Mouse (Mus musculus) naive thymus-derived CD4-positive, alpha-beta T cell, adult 2 months (primary cell): ENCODE results near the gene Prss34.

Experiments
- DNase-seq: peaks from one replicate; pipeline ENCODE4 v3.0.0-alpha.2; 2011; ENCODE audit warnings: low read depth

Prss34 gene

GRCm38 (mm10) chr17:25318354-25318753 lies 20.2 kb downstream of the Prss34 start, which contains the start of gene Prss29:
Gene Prss29, plus strand, starts transcription at chr17:25318654.
- no peak for DNase-seq

GRCm38 (mm10) chr17:25320819-25321218 lies 22.6 kb downstream of the Prss34 start:
- no peak for DNase-seq

- no peak for DNase-seq
Observed at GRCm38 (mm10) chr17:25322930-25323329, 24.7 kb downstream of the Prss34 start.

GRCm38 (mm10) chr17:25332321-25332720 lies 34.1 kb downstream of the Prss34 start:
- DNase-seq: no peak

- peak; percentile 42 for DNase-seq
Observed at GRCm38 (mm10) chr17:25333943-25334342, 35.7 kb downstream of the Prss34 start.

GRCm38 (mm10) chr17:25338218-25338617 lies 40.0 kb downstream of the Prss34 start:
- no peak for DNase-seq

GRCm38 (mm10) chr17:25340003-25340402 lies 41.8 kb downstream of the Prss34 start:
- no peak for DNase-seq

GRCm38 (mm10) chr17:25341490-25341889 lies 43.3 kb downstream of the Prss34 start:
- no peak for DNase-seq

GRCm38 (mm10) chr17:25345462-25345861 lies 47.3 kb downstream of the Prss34 start, which contains the start of gene Tpsab1:
Gene Tpsab1, minus strand, starts transcription at chr17:25345562.
- DNase-seq: no peak
